Mouse (Mus musculus): ENCODE measurements around the gene Abca4.

Gene Abca4

GRCm38 (mm10) chr3:122109461-122109860, 65.2 kb downstream of the Abca4 start:
- no peak for DNase-seq (ENCODE audit: low read depth, low spot score)

- no peak for DNase-seq (ENCODE audit: low read depth, low spot score)
Measured at GRCm38 (mm10) chr3:122111141-122111981, 67.1 kb downstream of the Abca4 start.

GRCm38 (mm10) chr3:122118651-122119214, 74.5 kb downstream of the Abca4 start:
- DNase-seq (ENCODE audit: low read depth, low spot score) = no peak

- DNase-seq (ENCODE audit: low read depth, low spot score) = no peak
Measured at GRCm38 (mm10) chr3:122119733-122120132, 75.5 kb downstream of the Abca4 start.

- no peak for DNase-seq (ENCODE audit: low read depth, low spot score)
Measured at GRCm38 (mm10) chr3:122120217-122120616, 76.0 kb downstream of the Abca4 start.

- DNase-seq (ENCODE audit: low read depth, low spot score) = peak; percentile 44
Measured at GRCm38 (mm10) chr3:122122127-122122663, 78.0 kb downstream of the Abca4 start.

- DNase-seq (ENCODE audit: low read depth, low spot score) = no peak
Measured at GRCm38 (mm10) chr3:122122838-122123237, 78.6 kb downstream of the Abca4 start.

- no peak for DNase-seq (ENCODE audit: low read depth, low spot score)
Measured at GRCm38 (mm10) chr3:122128999-122129493, 84.8 kb downstream of the Abca4 start.

GRCm38 (mm10) chr3:122130771-122131170, 86.5 kb downstream of the Abca4 start:
- DNase-seq (ENCODE audit: low read depth, low spot score) = no peak

- DNase-seq (ENCODE audit: low read depth, low spot score) = no peak
Measured at GRCm38 (mm10) chr3:122131633-122132032, 87.4 kb downstream of the Abca4 start.

- DNase-seq (ENCODE audit: low read depth, low spot score) = no peak
Measured at GRCm38 (mm10) chr3:122133255-122133654, 89.0 kb downstream of the Abca4 start.

- DNase-seq (ENCODE audit: low read depth, low spot score) = no peak
Measured at GRCm38 (mm10) chr3:122133840-122134239, 89.6 kb downstream of the Abca4 start.

- peak; percentile 9 for DNase-seq (ENCODE audit: low read depth, low spot score)
Measured at GRCm38 (mm10) chr3:122140589-122141400, 96.6 kb downstream of the Abca4 start.

GRCm38 (mm10) chr3:122142256-122142922, 98.1 kb downstream of the Abca4 start:
- no peak for DNase-seq (ENCODE audit: low read depth, low spot score)

- no peak for DNase-seq (ENCODE audit: low read depth, low spot score)
Measured at GRCm38 (mm10) chr3:122143432-122143831, 99.2 kb downstream of the Abca4 start.

GRCm38 (mm10) chr3:122145430-122145829, 101.2 kb downstream of the Abca4 start:
- no peak for DNase-seq (ENCODE audit: low read depth, low spot score)

GRCm38 (mm10) chr3:122150836-122151235, 106.6 kb downstream of the Abca4 start:
- no peak for DNase-seq (ENCODE audit: low read depth, low spot score)

- no peak for DNase-seq (ENCODE audit: low read depth, low spot score)
Measured at GRCm38 (mm10) chr3:122152431-122152830, 108.2 kb downstream of the Abca4 start.

GRCm38 (mm10) chr3:122154080-122154479, 109.8 kb downstream of the Abca4 start:
- no peak for DNase-seq (ENCODE audit: low read depth, low spot score)

GRCm38 (mm10) chr3:122159447-122159846, 115.2 kb downstream of the Abca4 start:
- no peak for DNase-seq (ENCODE audit: low read depth, low spot score)

- DNase-seq (ENCODE audit: low read depth, low spot score) = peak; percentile 49
Measured at GRCm38 (mm10) chr3:122169616-122170178, 125.5 kb downstream of the Abca4 start.

Data from CD4-positive helper T cell, adult 2 months (primary cell).